Mouse (Mus musculus) lung, adult 2 months (tissue): ENCODE results near the gene Rrp12. TPM values are rescaled to one million over a fixed set of nuclear protein-coding genes. Genes with fewer than 3 reads are reported as not detected.
"Not testable (repeated sequence)": the region's sequence is repeated elsewhere in the genome, so short reads cannot be mapped to it uniquely, and the experiment has no call there.

Experiments used
- DNase-seq: peaks from one replicate; pipeline ENCODE4 v3.0.0; 2022
- H3K4me1 ChIP-seq: fragments of 200-500 bp; 2 replicates; pipeline ENCODE4 v1.6.1; 2011; ENCODE audit warnings: low read length; ENCODE audit not compliant: control insufficient read depth, insufficient read depth
- H3K4me3 ChIP-seq: fragments of 200-500 bp; replicated peaks from 2 replicates; pipeline ENCODE3; 2011; ENCODE audit warnings: low read depth, mild to moderate bottlenecking, control low read depth, low read length; ENCODE audit errors: extremely low read depth
- CTCF ChIP-seq: fragments of 200-500 bp; IDR thresholded peaks from 2 replicates; pipeline ENCODE4 v1.5.1; 2011; ENCODE audit warnings: mild to moderate bottlenecking, low read length, control low read depth; ENCODE audit not compliant: insufficient read depth
- POLR2A ChIP-seq: fragments of 200-500 bp; IDR thresholded peaks from 2 replicates; pipeline ENCODE4 v1.6.1; 2011; ENCODE audit warnings: low read depth, mild to moderate bottlenecking, control low read depth, low read length, borderline replicate concordance; ENCODE audit errors: extremely low read depth
- WGBS: fragments of 180-500 bp; shearing (Covaris S2); methylation state at CpG from one replicate; pipeline ENCODE4 v1.1.7; 2018; 5-methylcytosine and 5-hydroxymethylcytosine counted together
- polyA plus RNA-seq: library from polyadenylated mRNA; depleted of rRNA; stranded (reverse); fragments of >200 nt; gene quantifications from 2 replicates; pipeline ENCODE4 v1.2.3, GENCODE M21; 2012

The Rrp12 gene
- polyA plus RNA-seq, 1 experiment: 5.5 TPM

DNA sequence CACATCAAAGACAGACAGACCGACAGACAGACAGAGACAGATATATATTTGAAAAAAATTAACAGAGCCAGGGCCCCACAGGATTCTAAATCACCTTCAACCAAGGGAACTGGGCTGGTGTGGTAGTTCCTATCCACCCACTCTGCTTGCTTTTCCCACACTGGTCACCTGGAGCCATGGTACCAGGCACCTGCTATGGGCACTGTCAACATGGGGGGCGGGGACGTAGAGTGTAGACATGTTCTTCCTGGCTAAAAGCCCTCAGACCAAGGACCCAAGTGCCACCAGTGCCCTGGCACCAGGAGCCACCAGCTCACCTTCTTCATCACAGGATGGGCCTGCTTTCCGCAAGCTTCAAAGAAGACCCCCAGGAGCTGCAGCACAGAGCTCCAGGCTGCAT is 14.1 kb downstream of the Rrp12 start:
- Histone ChIP-seq H3K4me3 (no peak overlapping the region), H3K4me1 (no peaks in the 10 kb centered on the region)
- 96% methylated on average over 4 of the region's 4 CpGs for WGBS
- no peak for DNase-seq
- no peak for TF ChIP-seq CTCF
- no peak for TF ChIP-seq POLR2A

- Histone ChIP-seq H3K4me1 (no peaks in the 10 kb centered on the region), H3K4me3 (no peak overlapping the region)
- DNase-seq: no peak
- 83% methylated on average over 14 of the region's 14 CpGs for WGBS
- TF ChIP-seq POLR2A: no peak
- TF ChIP-seq CTCF: no peak
Observed at GRCm38 (mm10) chr19:41874356-41874755, 21.6 kb downstream of the Rrp12 start.

- TF ChIP-seq POLR2A (no peak), CTCF (no peak)
- Histone ChIP-seq H3K4me1 (no peaks in the 10 kb centered on the region), H3K4me3 (no peak overlapping the region)
- WGBS: 89% methylated on average over 2 of the region's 2 CpGs
- DNase-seq: no peak
Observed at GRCm38 (mm10) chr19:41872285-41872684, 23.7 kb downstream of the Rrp12 start.

GRCm38 (mm10) chr19:41869946-41870345 is 26.0 kb downstream of the Rrp12 start:
- H3K4me3 ChIP-seq, H3K4me1 ChIP-seq, DNase-seq: not testable (repeated sequence)
- 68% methylated on average over 5 of the region's 5 CpGs for WGBS

- no peak for DNase-seq
- Histone ChIP-seq H3K4me1 (no peaks in the 10 kb centered on the region), H3K4me3 (no peak overlapping the region)
- TF ChIP-seq POLR2A (no peak), CTCF (no peak)
- WGBS: 97% methylated on average over 5 of the region's 5 CpGs
Observed at GRCm38 (mm10) chr19:41869296-41869695, 26.7 kb downstream of the Rrp12 start.

- TF ChIP-seq POLR2A: no peak
- TF ChIP-seq CTCF: no peak
- 87% methylated on average over 8 of the region's 8 CpGs for WGBS
- H3K4me3 ChIP-seq: no peak overlapping the region
- H3K4me1 ChIP-seq: no peaks in the 10 kb centered on the region
- DNase-seq: no peak
Observed at GRCm38 (mm10) chr19:41866707-41867106, 29.3 kb downstream of the Rrp12 start.

- Histone ChIP-seq H3K4me3 (no peak overlapping the region), H3K4me1 (no peaks in the 10 kb centered on the region)
- no peak for TF ChIP-seq CTCF
- no peak for TF ChIP-seq POLR2A
- WGBS: 74% methylated on average over 3 of the region's 3 CpGs
- no peak for DNase-seq
Observed at GRCm38 (mm10) chr19:41857816-41858310, 38.1 kb downstream of the Rrp12 start.

DNA sequence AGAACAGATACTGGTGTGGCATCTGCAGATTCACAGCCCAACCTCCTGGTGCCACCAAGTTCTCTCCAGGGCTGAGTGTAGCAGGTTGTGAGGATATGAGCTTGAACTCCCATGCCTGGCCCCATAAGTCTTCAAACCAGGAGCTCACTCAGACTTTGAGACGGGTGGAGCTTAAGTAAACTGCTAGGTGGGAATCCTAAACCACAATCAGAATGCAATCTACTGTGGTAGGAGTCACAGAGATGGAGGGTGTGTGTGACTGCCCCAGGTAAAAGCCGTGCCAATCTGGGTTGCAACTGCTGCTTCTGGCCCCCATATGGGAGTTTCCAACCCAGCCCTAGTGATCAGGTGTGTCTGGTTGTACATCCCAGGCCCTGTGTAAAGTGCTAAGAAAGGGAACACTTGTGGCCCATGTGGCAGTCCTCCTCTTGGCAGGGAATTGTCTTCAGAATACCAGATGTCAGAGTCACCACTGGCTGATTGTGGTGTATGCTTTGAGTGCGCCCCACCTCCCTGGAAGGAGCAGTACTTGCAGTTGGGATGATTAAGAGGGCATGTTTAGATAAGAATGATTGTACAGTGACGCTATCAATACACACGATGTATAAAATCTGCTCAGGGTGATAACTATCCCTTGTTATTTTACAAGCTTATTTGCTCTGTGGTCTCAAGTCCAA is 38.7 kb downstream of the Rrp12 start:
- DNase-seq: no peak
- WGBS: 63% methylated on average over 5 of the region's 5 CpGs
- Histone ChIP-seq H3K4me3 (no peak overlapping the region), H3K4me1 (no peaks in the 10 kb centered on the region)
- no peak for TF ChIP-seq CTCF

GRCm38 (mm10) chr19:41852423-41852822 is 43.5 kb downstream of the Rrp12 start:
- no peak for DNase-seq
- H3K4me1 ChIP-seq: no peaks in the 10 kb centered on the region
- H3K4me3 ChIP-seq: no peak overlapping the region
- TF ChIP-seq POLR2A (no peak), CTCF (no peak)
- WGBS: 76% methylated on average over 4 of the region's 4 CpGs

GRCm38 (mm10) chr19:41850719-41851543 is 45.0 kb downstream of the Rrp12 start:
- no peak for DNase-seq
- WGBS: 40% methylated on average over 14 of the region's 14 CpGs
- Histone ChIP-seq H3K4me1 (peaks cover 4% of the 10 kb centered on the region; the same call in 1 of the 2 replicates), H3K4me3 (no peak overlapping the region)
- no peak for TF ChIP-seq POLR2A
- no peak for TF ChIP-seq CTCF
